Mouse (Mus musculus) testis, adult 2 months (tissue): ENCODE measurements at regions not wholly inside any gene's neighbourhood (a gene's known extent, or its start where the extent isn't known, plus 50 kb on each side); places are given as distances from the start of the nearest gene placed in this dataset.

Experiments
- CTCF ChIP-seq: fragments of 200-500 bp; IDR thresholded peaks from 2 replicates; pipeline ENCODE4 v1.5.1; 2012; ENCODE audit warnings: low read depth, mild to moderate bottlenecking, inconsistent platforms, low read length, moderate library complexity; ENCODE audit not compliant: control insufficient read depth, insufficient read depth, insufficient replicate concordance
- POLR2A ChIP-seq: fragments of 200-500 bp; IDR thresholded peaks from 2 replicates; pipeline ENCODE4 v1.6.1; 2012; ENCODE audit warnings: low read depth, mild to moderate bottlenecking, inconsistent platforms, low read length, moderate library complexity; ENCODE audit not compliant: control insufficient read depth

DNA sequence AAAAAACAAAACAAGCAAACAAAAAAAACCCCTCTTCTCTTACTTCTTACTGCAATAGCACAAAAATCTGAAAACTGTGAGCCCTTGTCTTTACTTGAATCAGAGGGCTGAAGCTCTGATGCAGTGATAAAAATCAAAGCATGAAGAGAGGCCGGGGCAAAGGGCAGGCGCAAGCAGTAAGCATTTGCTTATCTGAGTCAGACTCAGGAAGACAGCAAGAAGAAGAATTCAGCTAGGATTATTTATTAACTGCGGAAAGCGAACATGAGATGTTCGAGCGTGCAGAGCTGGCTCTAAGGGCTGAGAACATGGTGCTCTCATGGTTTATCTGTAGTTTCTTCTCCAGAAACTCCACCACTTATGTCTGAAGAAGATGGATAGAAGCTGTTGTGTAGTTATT is 163.4 kb upstream of the Sgcd start:
- TF ChIP-seq POLR2A = no peak
- no peak for TF ChIP-seq CTCF
